In genomic region chr2:32074404-32074803, GRCm38 (mm10) we compare ENCODE assay signal across 11 mouse cellular contexts. TPM values are rescaled to one million over a fixed set of nuclear protein-coding genes. Genes with fewer than 3 reads are reported as not detected.
A peak's percentile ranks its signal among the peaks of the same experiment; 100 is the strongest.
DNase-seq lines count a peak whose midpoint lies in the region; ATAC-seq and TF ChIP-seq lines count a peak whose summit lies in the region.
"Had no signal": no experiment of that assay in that cellular context is flagged by ENCODE, and none has a peak within 500 bp of the region (broad histone marks: within the 10 kb centered on the region; RNA-seq: fewer than 3 reads in every experiment).

No protein-coding gene starts in this region.

- H3K4me1 ChIP-seq in kidney, adult 2 months (ENCODE audit: control insufficient read depth, insufficient read depth, low read length): peaks cover 16% of the 10 kb centered on the region; the same call in 1 of the 2 replicates
- no peaks in the 10 kb centered on the region for H3K4me1 ChIP-seq in kidney, embryonic 15.5 days
- peaks cover 16 to 40% of the 10 kb centered on the region in 2 experiments for H3K4me1 ChIP-seq in ES-E14 (ENCODE audit: control insufficient read depth in 2 of 2, insufficient read depth in 2 of 2, low read length in 2 of 2, poor library complexity in 1 of 2)
- H3K4me1 ChIP-seq in intestine, postnatal 0 days (replicated peaks; ENCODE audit: control insufficient read depth, insufficient read depth, low read length): no peaks in the 10 kb centered on the region; the same call in 1 of the 2 replicates

- no peak for ATAC-seq in kidney, embryonic 15.5 days (replicated peaks; ENCODE audit: low FRiP score)
- ATAC-seq in intestine, postnatal 0 days: peak; percentile 56
- ATAC-seq in CD4-positive, CD25-positive, alpha-beta regulatory T cell, adult 4 months: no peak

- no peak overlapping the region for H3K9ac ChIP-seq in kidney, embryonic 15.5 days
- peak overlapping the region; percentile 17; the same call in 1 of the 2 replicates for H3K9ac ChIP-seq in ES-E14 (ENCODE audit: insufficient read depth, low read depth, low read length, poor library complexity, severe bottlenecking)
- H3K9ac ChIP-seq in intestine, postnatal 0 days (ENCODE audit: low read depth, low read length): no peak overlapping the region
- H3K9ac ChIP-seq: embryonic facial prominence, embryonic 12.5 days had no signal

- peak overlapping the region; percentile 11; the same call in 1 of the 2 replicates for H3K27ac ChIP-seq in kidney, adult 2 months (ENCODE audit: insufficient read depth, low read depth, low read length)
- H3K27ac ChIP-seq in kidney, embryonic 15.5 days: no peak overlapping the region
- H3K27ac ChIP-seq in ES-E14 (ENCODE audit: insufficient read depth, low read depth, low read length, poor library complexity, severe bottlenecking): no peak overlapping the region
- H3K27ac ChIP-seq in intestine, postnatal 0 days (ENCODE audit: low read depth, low read length): no peak overlapping the region; the same call in 1 of the 2 replicates
- H3K27ac ChIP-seq: embryonic facial prominence, embryonic 12.5 days; macrophage had no signal

- no peak overlapping the region for H3K4me3 ChIP-seq in kidney, adult 2 months (ENCODE audit: insufficient read depth, low read depth, low read length)
- H3K4me3 ChIP-seq in kidney, embryonic 15.5 days (replicated peaks): no peak overlapping the region
- no peak overlapping the region; a peak in 1 of 4 replicates for H3K4me3 ChIP-seq in ES-E14 (ENCODE audit: insufficient read depth in 1 of 2, low read depth in 1 of 2, low read length in 2 of 2, poor library complexity in 1 of 2, severe bottlenecking in 1 of 2)
- no peak overlapping the region for H3K4me3 ChIP-seq in intestine, postnatal 0 days (ENCODE audit: low read depth, low read length)
- H3K4me3 ChIP-seq: embryonic facial prominence, embryonic 12.5 days had no signal

- no peak overlapping the region for H3K4me2 ChIP-seq in kidney, embryonic 15.5 days
- H3K4me2 ChIP-seq in intestine, postnatal 0 days (replicated peaks; ENCODE audit: low read depth): no peak overlapping the region; the same call in 1 of the 2 replicates
- H3K4me2 ChIP-seq: embryonic facial prominence, embryonic 12.5 days had no signal

- no peak for TF ChIP-seq CTCF in kidney, adult 2 months (conservative IDR thresholded peaks at IDR 0.05; ENCODE audit: insufficient read depth, insufficient read length, low read depth, low read length)
- TF ChIP-seq CTCF in intestine, postnatal 0 days (IDR thresholded peaks at IDR 0.05; ENCODE audit: low read depth): no peak

- WGBS in kidney, adult 2 months: 28% methylated on average over 8 of the region's 8 CpGs
- 59% methylated on average over 8 of the region's 8 CpGs for WGBS in kidney, embryonic 15.5 days
- WGBS in intestine, postnatal 0 days: 32% methylated on average over 8 of the region's 8 CpGs

- H3K27me3 ChIP-seq in kidney, adult 2 months (replicated peaks; ENCODE audit: control insufficient read depth, insufficient read depth, low read length): no peaks in the 10 kb centered on the region
- no peaks in the 10 kb centered on the region for H3K27me3 ChIP-seq in kidney, embryonic 15.5 days
- H3K27me3 ChIP-seq in intestine, postnatal 0 days (replicated peaks; ENCODE audit: control insufficient read depth, insufficient read depth, low read length): no peaks in the 10 kb centered on the region

- DNase-seq in kidney, adult 2 months: peak; percentile 95
- DNase-seq in ES-E14 (ENCODE audit: low read depth, low spot score): no peak
- DNase-seq in adrenal gland, postnatal 25 days: peak; percentile 41
- no peak for DNase-seq in left cerebral cortex, adult 11 months (ENCODE audit: low spot score)
- no peak for DNase-seq in natural killer cell, adult 2 months (ENCODE audit: low spot score in 2 of 2)

- H3K36me3 ChIP-seq in kidney, adult 2 months (ENCODE audit: control insufficient read depth, insufficient read depth, low read length): no peaks in the 10 kb centered on the region
- no peaks in the 10 kb centered on the region for H3K36me3 ChIP-seq in kidney, embryonic 15.5 days
- no peaks in the 10 kb centered on the region for H3K36me3 ChIP-seq in ES-E14 (ENCODE audit: control insufficient read depth, insufficient read depth, low read length, poor library complexity, severe bottlenecking)
- no peaks in the 10 kb centered on the region; the same call in 1 of the 2 replicates for H3K36me3 ChIP-seq in intestine, postnatal 0 days (ENCODE audit: control insufficient read depth, insufficient read depth)
- H3K36me3 ChIP-seq: embryonic facial prominence, embryonic 12.5 days had no signal

- TF ChIP-seq POLR2A in kidney, adult 2 months (IDR thresholded peaks at IDR 0.05; ENCODE audit: low read depth, low read length): no peak

- in situ Hi-C loops in ES-E14 (cut with MboI; ENCODE audit: low sequenced_read_pairs in 2 of 2, unreplicated experiment in 2 of 2): no loop called here

- no peaks in the 10 kb centered on the region for H3K9me3 ChIP-seq in kidney, embryonic 15.5 days (replicated peaks)
- no peaks in the 10 kb centered on the region for H3K9me3 ChIP-seq in ES-E14 (ENCODE audit: control insufficient read depth, insufficient read depth, low read depth, low read length)
- H3K9me3 ChIP-seq in intestine, postnatal 0 days (ENCODE audit: control insufficient read depth): no peaks in the 10 kb centered on the region
- H3K9me3 ChIP-seq: embryonic facial prominence, embryonic 12.5 days; G1E had no signal

TF ChIP-seq in ES-E14, 5 proteins besides CTCF, POLR2A, EP300 and RAD21:
- no peak for TF ChIP-seq HCFC1 (IDR thresholded peaks at IDR 0.05; ENCODE audit: borderline replicate concordance, insufficient read depth, low read length)
- no peak for TF ChIP-seq MAFK (IDR thresholded peaks at IDR 0.05; ENCODE audit: insufficient read depth, low read depth, low read length)
- TF ChIP-seq ZC3H11A (IDR thresholded peaks at IDR 0.05; ENCODE audit: borderline replicate concordance, low read depth, low read length): no peak
- TF ChIP-seq ZNF384 (IDR thresholded peaks at IDR 0.05; ENCODE audit: low read depth, low read length): no peak
- TF ChIP-seq CHD2 (IDR thresholded peaks at IDR 0.05; ENCODE audit: low read depth, low read length): no peak

RNA-seq across cellular contexts. Expression of gene Fam78a, which starts 10.3 kb away (rescaled TPM):
- 2.6 and 4.9 TPM in 2 replicates for polyA plus RNA-seq in kidney, adult 2 months (2012; rRNA removed)
- polyA plus RNA-seq in kidney, embryonic 15.5 days (2015; fragmentation: Nextera tagmentation; extraction: Ambion mirVana): 1.6 and 2.3 TPM in 2 replicates
- 4.1 and 4.8 TPM in 2 replicates for total RNA-seq in ES-E14 (2012; rRNA removed)
- 8.9 and 12.1 TPM in 2 replicates for total RNA-seq in adrenal gland, postnatal 25 days (2021)
- 6.1 and 6.2 TPM in 2 replicates for polyA plus RNA-seq in intestine, postnatal 0 days (2015; fragmentation: Nextera tagmentation; extraction: Ambion mirVana)
- 10 to 100 TPM; 22.6 to 24.4 TPM for polyA plus RNA-seq in CD4-positive, CD25-positive, alpha-beta regulatory T cell, adult 4 months (2017; shearing (Covaris generic))

RNA-seq across cellular contexts. Expression of gene Plpp7, which starts 20.9 kb away (rescaled TPM):
- polyA plus RNA-seq in kidney, adult 2 months (2012; rRNA removed): 5.7 and 6.0 TPM in 2 replicates
- 4.4 and 7.1 TPM in 2 replicates for polyA plus RNA-seq in kidney, embryonic 15.5 days (2015; fragmentation: Nextera tagmentation; extraction: Ambion mirVana)
- 1.4 and 4.3 TPM in 2 replicates for total RNA-seq in ES-E14 (2012; rRNA removed)
- total RNA-seq in adrenal gland, postnatal 25 days (2021): 6.9 TPM in 2 replicates
- polyA plus RNA-seq in intestine, postnatal 0 days (2015; fragmentation: Nextera tagmentation; extraction: Ambion mirVana): 3.1 and 3.8 TPM in 2 replicates
- polyA plus RNA-seq in CD4-positive, CD25-positive, alpha-beta regulatory T cell, adult 4 months (2017; shearing (Covaris generic)): not detected

Comparison
In these comparisons a context has a peak if more than half of its experiments do, and no peak if none do; other contexts are left out.
1. DNase-seq: peak in kidney, adult 2 months (single experiment) and adrenal gland, postnatal 25 days (single experiment); none in ES-E14 (single experiment), left cerebral cortex, adult 11 months (single experiment) and natural killer cell, adult 2 months (0 of 2).